ENCODE assay signal across 9 mouse cellular contexts in genomic region chr17:87948965-87949584, GRCm38 (mm10). TPM values are rescaled to one million over a fixed set of nuclear protein-coding genes. Genes with fewer than 3 reads are reported as not detected.
DNase-seq lines count a peak whose midpoint lies in the region; ATAC-seq and TF ChIP-seq lines count a peak whose summit lies in the region.
"Had no signal": no experiment of that assay in that cellular context is flagged by ENCODE, and none has a peak within 500 bp of the region (broad histone marks: within the 10 kb centered on the region; RNA-seq: fewer than 3 reads in every experiment).

No protein-coding gene starts in this region.

- DNase-seq in CD8-positive naive resting alpha-beta T cell, adult 2 months (ENCODE audit: low read depth in 2 of 2, low spot score in 2 of 2), result peak; percentile 64 to 68
- peak; percentile 88 for DNase-seq in kidney, postnatal 4 days
- peak; percentile 11 to 16 (median 12) for DNase-seq in liver, embryonic 14.5 days (ENCODE audit: low read depth in 3 of 3, low spot score in 3 of 3)
- peak; percentile 59 for DNase-seq in testis, postnatal 14 days (ENCODE audit: low spot score)

- no peaks in the 10 kb centered on the region for H3K27me3 ChIP-seq in heart, embryonic 16.5 days (ENCODE audit: control insufficient read depth, insufficient read depth, low read length)
- H3K27me3 ChIP-seq in liver, embryonic 14.5 days (ENCODE audit: control insufficient read depth, insufficient read depth, low read length), result no peaks in the 10 kb centered on the region
- H3K27me3 ChIP-seq in neural tube, embryonic 14.5 days (ENCODE audit: control insufficient read depth, insufficient read depth, low read length), result no peaks in the 10 kb centered on the region
- H3K27me3 ChIP-seq: heart, embryonic 13.5 days had no signal

- TF ChIP-seq CTCF in bone marrow, adult 2 months (IDR thresholded peaks at IDR 0.05; ENCODE audit: control insufficient read depth, insufficient read depth, low read length), result peak; percentile 96
- TF ChIP-seq CTCF in embryonic fibroblast, embryonic 13.5 days (IDR thresholded peaks at IDR 0.05; ENCODE audit: borderline replicate concordance, insufficient read depth, low read length), result peak; percentile 98
- peak; percentile 97 for TF ChIP-seq CTCF in liver, embryonic 14.5 days (IDR thresholded peaks at IDR 0.05; ENCODE audit: low read depth)

- H3K4me2 ChIP-seq in heart, embryonic 16.5 days (ENCODE audit: low read depth, low read length), result no peak overlapping the region
- no peak overlapping the region for H3K4me2 ChIP-seq in liver, embryonic 14.5 days (ENCODE audit: low read depth)
- H3K4me2 ChIP-seq in neural tube, embryonic 14.5 days (ENCODE audit: low read depth, low read length), result no peak overlapping the region
- H3K4me2 ChIP-seq: heart, embryonic 13.5 days had no signal

- WGBS in bone marrow, adult 2 months, result 35% methylated on average over 16 of the region's 16 CpGs
- WGBS in heart, embryonic 16.5 days, result 39% methylated on average over 16 of the region's 16 CpGs
- 35% methylated on average over 16 of the region's 16 CpGs for WGBS in liver, embryonic 14.5 days (ENCODE audit: insufficient replicate concordance)
- 45% methylated on average over 16 of the region's 16 CpGs for WGBS in neural tube, embryonic 14.5 days

- H3K4me1 ChIP-seq in bone marrow, adult 2 months (ENCODE audit: control insufficient read depth, insufficient read depth, low read length), result no peaks in the 10 kb centered on the region
- no peaks in the 10 kb centered on the region for H3K4me1 ChIP-seq in embryonic fibroblast, embryonic 13.5 days (ENCODE audit: control insufficient read depth, insufficient read depth, low read length)
- no peaks in the 10 kb centered on the region for H3K4me1 ChIP-seq in heart, embryonic 16.5 days (ENCODE audit: control insufficient read depth, insufficient read depth, low read length)
- no peaks in the 10 kb centered on the region for H3K4me1 ChIP-seq in liver, embryonic 14.5 days (replicated peaks; ENCODE audit: control insufficient read depth in 2 of 2, insufficient read depth in 2 of 2, low read length in 1 of 2)
- H3K4me1 ChIP-seq in neural tube, embryonic 14.5 days (ENCODE audit: control insufficient read depth, insufficient read depth, low read length), result no peaks in the 10 kb centered on the region
- H3K4me1 ChIP-seq: heart, embryonic 13.5 days had no signal

- TF ChIP-seq EP300 in liver, embryonic 14.5 days (IDR thresholded peaks at IDR 0.05; ENCODE audit: low read depth), result no peak

- no peaks in the 10 kb centered on the region for H3K36me3 ChIP-seq in heart, embryonic 16.5 days (ENCODE audit: control insufficient read depth, insufficient read depth)
- H3K36me3 ChIP-seq in liver, embryonic 14.5 days (replicated peaks; ENCODE audit: control insufficient read depth, insufficient read depth, low read depth), result no peaks in the 10 kb centered on the region
- H3K36me3 ChIP-seq in neural tube, embryonic 14.5 days (ENCODE audit: control insufficient read depth, insufficient read depth, low read length), result no peaks in the 10 kb centered on the region
- H3K36me3 ChIP-seq: heart, embryonic 13.5 days had no signal

- ATAC-seq in heart, embryonic 16.5 days (replicated peaks; ENCODE audit: extremely low read depth, insufficient read depth, low FRiP score), result 0 out of 2 replicates have a peak, but pooled peaks have one; percentile 37
- no peak for ATAC-seq in liver, embryonic 14.5 days (ENCODE audit: insufficient read depth)
- ATAC-seq in neural tube, embryonic 14.5 days (ENCODE audit: low read depth), result peak; percentile 71

- H3K4me3 ChIP-seq in bone marrow, adult 2 months (replicated peaks; ENCODE audit: control insufficient read depth, low read depth, low read length), result no peak overlapping the region
- no peak overlapping the region for H3K4me3 ChIP-seq in embryonic fibroblast, embryonic 13.5 days (ENCODE audit: insufficient read depth, low read length)
- no peak overlapping the region for H3K4me3 ChIP-seq in heart, embryonic 16.5 days (ENCODE audit: low read length)
- H3K4me3 ChIP-seq in liver, embryonic 14.5 days (ENCODE audit: insufficient read depth in 1 of 2, low read depth in 2 of 2, low read length in 2 of 2), result no peak overlapping the region
- H3K4me3 ChIP-seq in neural tube, embryonic 14.5 days (ENCODE audit: low read depth, low read length), result no peak overlapping the region
- H3K4me3 ChIP-seq: heart, embryonic 13.5 days had no signal

- H3K9me3 ChIP-seq in heart, embryonic 16.5 days (replicated peaks; ENCODE audit: control insufficient read depth, low read length), result no peaks in the 10 kb centered on the region
- no peaks in the 10 kb centered on the region for H3K9me3 ChIP-seq in liver, embryonic 14.5 days (ENCODE audit: control insufficient read depth, low read length)
- no peaks in the 10 kb centered on the region for H3K9me3 ChIP-seq in neural tube, embryonic 14.5 days (ENCODE audit: control insufficient read depth, low read length)
- H3K9me3 ChIP-seq: heart, embryonic 13.5 days had no signal

- no peak overlapping the region for H3K27ac ChIP-seq in bone marrow, adult 2 months (ENCODE audit: control insufficient read depth, insufficient read depth, low read depth, low read length, poor library complexity)
- no peak overlapping the region for H3K27ac ChIP-seq in embryonic fibroblast, embryonic 13.5 days (ENCODE audit: insufficient read depth, low read length)
- no peak overlapping the region for H3K27ac ChIP-seq in heart, embryonic 16.5 days (ENCODE audit: low read length)
- no peak overlapping the region for H3K27ac ChIP-seq in liver, embryonic 14.5 days
- H3K27ac ChIP-seq in neural tube, embryonic 14.5 days (ENCODE audit: low read depth, low read length), result no peak overlapping the region
- H3K27ac ChIP-seq: heart, embryonic 13.5 days had no signal

- TF ChIP-seq POLR2A in bone marrow, adult 2 months (IDR thresholded peaks at IDR 0.05; ENCODE audit: borderline replicate concordance, control insufficient read depth, low read depth, low read length), result no peak
- no peak for TF ChIP-seq POLR2A in embryonic fibroblast, embryonic 13.5 days (IDR thresholded peaks at IDR 0.05; ENCODE audit: low read depth, low read length)

- no peak overlapping the region for H3K9ac ChIP-seq in heart, embryonic 16.5 days (ENCODE audit: low read length)
- H3K9ac ChIP-seq in liver, embryonic 14.5 days (replicated peaks), result no peak overlapping the region
- H3K9ac ChIP-seq in neural tube, embryonic 14.5 days (replicated peaks; ENCODE audit: low read depth, low read length), result no peak overlapping the region
- H3K9ac ChIP-seq: heart, embryonic 13.5 days had no signal

RNA-seq across cellular contexts. Expression of gene Msh6, which starts 25.8 kb away (rescaled TPM):
- 32.2 and 61.3 TPM in 2 replicates for polyA plus RNA-seq in bone marrow, adult 2 months (2011; ENCODE audit: insufficient read depth, insufficient read length, low replicate concordance, missing spikeins)
- 36.7 and 45.4 TPM in 2 replicates for polyA plus RNA-seq in embryonic fibroblast, embryonic 13.5 days (2011; ENCODE audit: insufficient read length, low read depth, missing spikeins)
- 26.6 and 29.2 TPM in 2 replicates for polyA plus RNA-seq in heart, embryonic 16.5 days (2015; fragmentation: Nextera tagmentation; extraction: Ambion mirVana)
- 6.6 and 11.1 TPM in 2 replicates for polyA plus RNA-seq in liver, embryonic 14.5 days (2012; rRNA removed)
- polyA plus RNA-seq in liver, embryonic 14.5 days (2014; fragmentation: Nextera tagmentation; extraction: Ambion mirVana), result 23.9 and 28.5 TPM in 2 replicates
- polyA plus RNA-seq in neural tube, embryonic 14.5 days (2014; fragmentation: Nextera tagmentation; extraction: Ambion mirVana), result 28.1 and 34.5 TPM in 2 replicates

RNA-seq across cellular contexts. Expression of gene Rpl36-ps4, which starts 28.3 kb away (rescaled TPM):
- polyA plus RNA-seq in bone marrow, adult 2 months (2011; ENCODE audit: insufficient read depth, insufficient read length, low replicate concordance, missing spikeins), result not detected in 2 replicates
- not detected in 2 replicates for polyA plus RNA-seq in embryonic fibroblast, embryonic 13.5 days (2011; ENCODE audit: insufficient read length, low read depth, missing spikeins)
- polyA plus RNA-seq in heart, embryonic 16.5 days (2015; fragmentation: Nextera tagmentation; extraction: Ambion mirVana), result not detected in 2 replicates
- polyA plus RNA-seq in liver, embryonic 14.5 days (2012; rRNA removed), result not detected in 2 replicates
- not detected in 2 replicates for polyA plus RNA-seq in liver, embryonic 14.5 days (2014; fragmentation: Nextera tagmentation; extraction: Ambion mirVana)
- not detected in 2 replicates for polyA plus RNA-seq in neural tube, embryonic 14.5 days (2014; fragmentation: Nextera tagmentation; extraction: Ambion mirVana)
- polyA plus RNA-seq: heart, embryonic 13.5 days had no signal

Comparison
In these comparisons a context has a peak if more than half of its experiments do, and no peak if none do; other contexts are left out.
1. DNase-seq: peak in every context shown above with its lines; median percentile 88 in kidney, postnatal 4 days; 66 in CD8-positive naive resting alpha-beta T cell, adult 2 months; 59 in testis, postnatal 14 days; 12 in liver, embryonic 14.5 days.